22 mouse cellular contexts compared by ENCODE assay signal in genomic region chr11:65092851-65093250, GRCm38 (mm10).
DNase-seq lines count a peak whose midpoint lies in the region; ATAC-seq lines count a peak whose summit lies in the region.
"Had no signal": no experiment of that assay in that cellular context is flagged by ENCODE, and none has a peak within 500 bp of the region (broad histone marks: within the 10 kb centered on the region; RNA-seq: fewer than 3 reads in every experiment).

No protein-coding gene starts in this region.

- H3K4me2 ChIP-seq in hindbrain, embryonic 13.5 days: no peak overlapping the region
- H3K4me2 ChIP-seq in hindbrain, embryonic 14.5 days (replicated peaks): no peak overlapping the region
- no peak overlapping the region for H3K4me2 ChIP-seq in midbrain, embryonic 11.5 days
- no peak overlapping the region for H3K4me2 ChIP-seq in midbrain, embryonic 13.5 days (replicated peaks)
- H3K4me2 ChIP-seq: forebrain, embryonic 13.5 days; heart, embryonic 13.5 days; intestine, embryonic 15.5 days; liver, embryonic 13.5 days had no signal

- H3K27me3 ChIP-seq in hindbrain, embryonic 13.5 days: no peaks in the 10 kb centered on the region
- no peaks in the 10 kb centered on the region for H3K27me3 ChIP-seq in hindbrain, embryonic 14.5 days (ENCODE audit: control insufficient read depth, insufficient read depth, low read length)
- no peaks in the 10 kb centered on the region for H3K27me3 ChIP-seq in midbrain, embryonic 11.5 days (ENCODE audit: control insufficient read depth, insufficient read depth, low read length)
- H3K27me3 ChIP-seq in midbrain, embryonic 13.5 days: no peaks in the 10 kb centered on the region
- H3K27me3 ChIP-seq: CH12.LX; forebrain, embryonic 13.5 days; heart, embryonic 13.5 days; intestine, embryonic 15.5 days; liver, embryonic 13.5 days; Patski had no signal

- H3K4me1 ChIP-seq in hindbrain, embryonic 13.5 days (replicated peaks): 0 out of 2 replicates have a peak, but pooled peaks cover 2% of the 10 kb centered on the region
- H3K4me1 ChIP-seq in hindbrain, embryonic 14.5 days (replicated peaks; ENCODE audit: control insufficient read depth, insufficient read depth, low read length): no peaks in the 10 kb centered on the region
- H3K4me1 ChIP-seq in midbrain, embryonic 11.5 days (ENCODE audit: control insufficient read depth, insufficient read depth, low read length): no peaks in the 10 kb centered on the region
- H3K4me1 ChIP-seq in midbrain, embryonic 13.5 days (replicated peaks): no peaks in the 10 kb centered on the region
- H3K4me1 ChIP-seq: forebrain, embryonic 13.5 days; intestine, embryonic 15.5 days; midbrain, embryonic 10.5 days had no signal

- no peak overlapping the region for H3K9ac ChIP-seq in hindbrain, embryonic 13.5 days
- H3K9ac ChIP-seq in hindbrain, embryonic 14.5 days: no peak overlapping the region
- no peak overlapping the region for H3K9ac ChIP-seq in midbrain, embryonic 11.5 days (ENCODE audit: low read length)
- H3K9ac ChIP-seq in midbrain, embryonic 13.5 days (replicated peaks): no peak overlapping the region
- H3K9ac ChIP-seq: forebrain, embryonic 13.5 days; heart, embryonic 13.5 days; intestine, embryonic 15.5 days; liver, embryonic 13.5 days had no signal

- no peak for DNase-seq in hindbrain, embryonic 14.5 days (ENCODE audit: low spot score)
- DNase-seq in midbrain, embryonic 11.5 days (ENCODE audit: low spot score, missing footprints): peak; percentile 19
- DNase-seq in lung, postnatal 10 days: peak; percentile 19
- no peak for DNase-seq in embryo, embryonic 11 days
- DNase-seq: adrenal gland, postnatal 36 days; B cell, adult 2 months; cerebellum, adult 18-20 months; cerebellum, postnatal 25 days; gastrocnemius, adult 2 months; heart, postnatal 4 days; liver, embryonic 13.5 days had no signal

- no peak for ATAC-seq in hindbrain, embryonic 13.5 days (ENCODE audit: low FRiP score)
- no peak for ATAC-seq in hindbrain, embryonic 14.5 days (ENCODE audit: low FRiP score)
- ATAC-seq in midbrain, embryonic 11.5 days (ENCODE audit: low FRiP score): no peak
- no peak for ATAC-seq in midbrain, embryonic 13.5 days
- ATAC-seq in cerebellum, adult (ENCODE audit: insufficient number of reproducible peaks, low FRiP score, low TSS enrichment): no peak
- ATAC-seq: forebrain, embryonic 13.5 days; hindbrain, embryonic 16.5 days; intestine, embryonic 15.5 days; Patski had no signal

- WGBS in hindbrain, embryonic 13.5 days: 87% methylated on average over 8 of the region's 8 CpGs
- 79% methylated on average over 8 of the region's 8 CpGs for WGBS in hindbrain, embryonic 14.5 days
- WGBS in midbrain, embryonic 11.5 days: 92% methylated on average over 8 of the region's 8 CpGs
- WGBS in midbrain, embryonic 13.5 days: 81% methylated on average over 8 of the region's 8 CpGs

- no peaks in the 10 kb centered on the region for H3K36me3 ChIP-seq in hindbrain, embryonic 13.5 days
- H3K36me3 ChIP-seq in hindbrain, embryonic 14.5 days (replicated peaks; ENCODE audit: control insufficient read depth, insufficient read depth): no peaks in the 10 kb centered on the region
- H3K36me3 ChIP-seq in midbrain, embryonic 11.5 days (ENCODE audit: control insufficient read depth, insufficient read depth, low read length): no peaks in the 10 kb centered on the region
- no peaks in the 10 kb centered on the region for H3K36me3 ChIP-seq in midbrain, embryonic 13.5 days
- H3K36me3 ChIP-seq: G1E; heart, embryonic 13.5 days; intestine, embryonic 15.5 days; liver, embryonic 13.5 days; midbrain, embryonic 10.5 days had no signal

- no peak overlapping the region for H3K4me3 ChIP-seq in hindbrain, embryonic 13.5 days
- H3K4me3 ChIP-seq in hindbrain, embryonic 14.5 days (replicated peaks; ENCODE audit: low read length): no peak overlapping the region
- H3K4me3 ChIP-seq in midbrain, embryonic 11.5 days (ENCODE audit: low read depth, low read length): no peak overlapping the region
- no peak overlapping the region for H3K4me3 ChIP-seq in midbrain, embryonic 13.5 days (replicated peaks)
- H3K4me3 ChIP-seq: forebrain, embryonic 13.5 days; gastrocnemius, adult 2 months; heart, embryonic 13.5 days; intestine, embryonic 15.5 days; liver, embryonic 13.5 days; midbrain, embryonic 10.5 days had no signal

- H3K9me3 ChIP-seq in hindbrain, embryonic 13.5 days: no peaks in the 10 kb centered on the region
- no peaks in the 10 kb centered on the region for H3K9me3 ChIP-seq in hindbrain, embryonic 14.5 days (ENCODE audit: control insufficient read depth, low read length)
- H3K9me3 ChIP-seq in midbrain, embryonic 11.5 days (ENCODE audit: control insufficient read depth, low read length): no peaks in the 10 kb centered on the region
- no peaks in the 10 kb centered on the region for H3K9me3 ChIP-seq in midbrain, embryonic 13.5 days
- H3K9me3 ChIP-seq: forebrain, embryonic 13.5 days; G1E; heart, embryonic 13.5 days; intestine, embryonic 15.5 days; liver, embryonic 13.5 days; midbrain, embryonic 10.5 days had no signal

- H3K27ac ChIP-seq in hindbrain, embryonic 13.5 days: 0 out of 2 replicates have a peak overlapping the region, but pooled peaks have one; percentile 8
- no peak overlapping the region for H3K27ac ChIP-seq in hindbrain, embryonic 14.5 days
- H3K27ac ChIP-seq in midbrain, embryonic 11.5 days (ENCODE audit: low read depth, low read length): no peak overlapping the region
- no peak overlapping the region for H3K27ac ChIP-seq in midbrain, embryonic 13.5 days
- H3K27ac ChIP-seq: forebrain, embryonic 13.5 days; heart, embryonic 13.5 days; intestine, embryonic 15.5 days; liver, embryonic 13.5 days; midbrain, embryonic 10.5 days had no signal

Comparison
In these comparisons a context has a peak if more than half of its experiments do, and no peak if none do; other contexts are left out.
1. DNase-seq: peak in midbrain, embryonic 11.5 days (single experiment) and lung, postnatal 10 days (single experiment); none in hindbrain, embryonic 14.5 days (single experiment) and embryo, embryonic 11 days (single experiment).